Mouse (Mus musculus) midbrain, postnatal 0 days (tissue): ENCODE results near the gene Btbd11. TPM values are rescaled to one million over a fixed set of nuclear protein-coding genes. Genes with fewer than 3 reads are reported as not detected.

Experiments
- ATAC-seq: fragments of 200-750 bp; cut with Nextera tagmentation; 2 replicates; pipeline ENCODE4 v1.8.0; 2017; ENCODE audit warnings: moderate number of reproducible peaks, mild to moderate bottlenecking, moderate TSS enrichment, moderate library complexity; ENCODE audit not compliant: low FRiP score
- DNase-seq: peaks from one replicate; pipeline ENCODE4 v3.0.0-alpha.2; 2015; ENCODE audit warnings: low spot score
- H3K27ac ChIP-seq: fragments of 300-500 bp; sonication (generic); 2 replicates; pipeline ENCODE4 v1.5.1; 2014; ENCODE audit warnings: low read depth, mild to moderate bottlenecking, low read length, mixed read lengths
- H3K27me3 ChIP-seq: fragments of 300-500 bp; sonication (generic); 2 replicates; pipeline ENCODE4 v1.6.1; 2014; ENCODE audit warnings: low read length, control low read depth, mixed read lengths; ENCODE audit not compliant: insufficient read depth
- H3K36me3 ChIP-seq: fragments of 300-500 bp; sonication (generic); 2 replicates; pipeline ENCODE4 v1.6.1; 2014; ENCODE audit warnings: low read length, control low read depth, mixed read lengths; ENCODE audit not compliant: insufficient read depth
- H3K4me1 ChIP-seq: fragments of 300-500 bp; sonication (generic); 2 replicates; pipeline ENCODE4 v1.6.1; 2014; ENCODE audit warnings: mild to moderate bottlenecking, control low read depth, antibody characterized with exemption, low read length, mixed read lengths; ENCODE audit not compliant: insufficient read depth
- H3K4me2 ChIP-seq: fragments of 300-500 bp; sonication (generic); 2 replicates; pipeline ENCODE4 v1.6.1; 2014; ENCODE audit warnings: low read depth, mild to moderate bottlenecking, low read length, mixed read lengths; ENCODE audit not compliant: poor library complexity, severe bottlenecking
- H3K4me3 ChIP-seq: fragments of 300-500 bp; sonication (generic); 2 replicates; pipeline ENCODE4 v1.5.1; 2014; ENCODE audit warnings: low read depth, mild to moderate bottlenecking, low read length, moderate library complexity
- H3K9ac ChIP-seq: fragments of 300-500 bp; sonication (generic); replicated peaks from 2 replicates; pipeline ENCODE4 v1.6.1; 2014; ENCODE audit warnings: mild to moderate bottlenecking, low read length, moderate library complexity, mixed read lengths; ENCODE audit not compliant: poor library complexity, severe bottlenecking
- H3K9me3 ChIP-seq: fragments of 300-500 bp; sonication (generic); 2 replicates; pipeline ENCODE4 v1.6.1; 2016; ENCODE audit warnings: low read length, control low read depth
- CTCF ChIP-seq: IDR thresholded peaks from 2 replicates; pipeline ENCODE4 v1.5.1; 2016; ENCODE audit warnings: antibody characterized with exemption, mild to moderate bottlenecking
- WGBS: fragments of 180-500 bp; shearing (Covaris S2); extraction: QIAGEN DNeasy Blood & Tissue Kit; methylation state at CpG from one replicate; pipeline ENCODE4 v1.1.7; 2014; 5-methylcytosine and 5-hydroxymethylcytosine counted together
- polyA plus RNA-seq: library from polyadenylated mRNA; unstranded; fragments of >200 nt; fragmentation: Nextera tagmentation; extraction: Ambion mirVana; gene quantifications from 2 replicates; pipeline ENCODE4 v1.2.1, GENCODE M21; 2015
- total RNA-seq: library from RNA; depleted of rRNA; stranded (reverse); fragments of >200 nt; gene quantifications from 2 replicates; pipeline ENCODE4 v1.2.3, GENCODE M21; 2014

Gene Btbd11
- total and polyA plus RNA-seq, 2 experiments from 2014 or later: 17.1 to 47.4 TPM

DNA sequence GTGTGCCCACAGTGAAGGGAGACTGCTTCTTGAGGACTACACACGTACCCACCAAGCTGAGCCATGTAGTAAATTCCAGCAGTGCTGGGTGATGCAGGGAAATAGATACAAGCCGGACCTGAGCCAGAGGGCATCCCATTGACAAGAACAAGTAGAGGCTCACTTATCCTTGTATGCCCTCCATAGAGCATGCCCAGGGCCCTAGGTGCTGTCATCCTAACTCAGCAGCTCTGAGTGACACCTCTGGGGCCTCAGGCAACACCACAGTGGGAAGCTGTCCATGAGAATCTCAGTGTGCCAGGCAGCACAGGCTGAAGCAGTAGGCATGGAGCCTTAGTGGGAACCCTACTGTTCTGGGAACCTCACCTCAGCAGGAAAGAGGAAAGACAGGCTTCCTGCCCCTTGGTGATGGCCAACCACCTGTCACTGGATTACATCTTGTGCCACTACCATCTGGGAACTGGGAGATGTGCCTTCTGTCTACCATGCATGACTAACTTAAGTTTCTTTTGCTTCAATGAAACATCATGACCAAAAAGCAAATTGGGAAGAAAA is 66.7 kb downstream of the Btbd11 start:
- H3K36me3 ChIP-seq: no peaks in the 10 kb centered on the region
- H3K9me3 ChIP-seq: no peaks in the 10 kb centered on the region
- DNase-seq (no peak), ATAC-seq (no peak)
- H3K4me3 ChIP-seq: no peak overlapping the region
- no peak overlapping the region for H3K9ac ChIP-seq
- H3K27ac ChIP-seq: no peak overlapping the region
- WGBS: 85% methylated on average over 2 of the region's 2 CpGs
- 0 out of 2 replicates have a peak, but pooled peaks cover 2% of the 10 kb centered on the region for H3K4me1 ChIP-seq
- no peak for TF ChIP-seq CTCF
- no peaks in the 10 kb centered on the region for H3K27me3 ChIP-seq
- no peak overlapping the region for H3K4me2 ChIP-seq

DNA sequence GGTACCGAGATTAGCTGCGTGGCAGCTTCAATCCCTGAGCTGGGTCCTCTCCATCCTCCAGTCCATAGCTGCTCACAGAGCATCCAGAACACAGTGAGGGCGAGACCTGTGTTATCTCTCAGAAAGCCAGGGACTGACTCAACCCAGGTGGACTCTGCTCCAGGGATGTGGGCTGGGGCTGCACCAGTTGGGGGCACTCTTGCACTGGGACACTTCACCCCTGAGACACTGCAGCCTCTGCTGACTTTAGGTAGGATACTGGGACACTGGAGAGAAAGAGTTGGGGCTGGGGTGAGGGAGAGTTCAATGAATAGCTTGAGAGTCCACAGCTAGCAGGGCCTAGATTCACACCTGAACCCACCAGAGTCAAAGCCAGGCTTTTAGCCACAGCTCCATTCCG is 69.4 kb downstream of the Btbd11 start:
- Histone ChIP-seq H3K9ac (no peak overlapping the region), H3K27ac (no peak overlapping the region), H3K4me1 (0 out of 2 replicates have a peak, but pooled peaks cover 3% of the 10 kb centered on the region), H3K27me3 (no peaks in the 10 kb centered on the region), H3K4me3 (no peak overlapping the region), H3K36me3 (no peaks in the 10 kb centered on the region), H3K9me3 (no peaks in the 10 kb centered on the region), H3K4me2 (no peak overlapping the region)
- 67% methylated on average over 4 of the region's 4 CpGs for WGBS
- TF ChIP-seq CTCF: peak; percentile 41
- ATAC-seq (no peak), DNase-seq (no peak)

DNA sequence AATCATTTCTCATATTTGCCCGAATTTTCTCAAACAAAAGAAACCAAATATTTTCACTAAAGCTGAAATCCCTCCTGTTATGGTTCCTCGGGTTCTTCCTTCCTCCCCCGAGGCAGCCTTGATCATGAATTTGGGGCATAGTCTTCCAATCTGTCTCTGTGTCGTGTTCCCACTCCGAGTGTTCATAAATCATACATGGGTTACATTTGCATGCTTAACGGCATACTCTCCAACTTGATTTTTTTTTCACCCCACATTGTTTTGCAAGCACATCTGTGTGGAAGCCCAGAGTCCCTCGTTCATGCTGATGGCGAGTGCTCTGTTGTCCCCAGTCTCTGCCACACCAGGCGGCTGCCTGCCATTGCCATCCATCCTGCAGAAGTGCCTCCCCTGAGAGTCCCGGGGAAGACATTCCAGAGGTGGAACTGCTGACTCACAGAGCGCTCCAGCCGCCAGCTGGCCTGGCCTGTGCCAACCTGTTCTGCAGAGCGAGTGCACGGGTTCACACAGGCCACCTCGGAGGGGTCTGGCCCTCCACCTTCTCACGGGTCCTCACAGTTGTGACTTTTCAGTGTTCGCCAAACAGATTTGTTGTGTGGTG is 72.2 kb downstream of the Btbd11 start:
- no peak for DNase-seq
- H3K4me3 ChIP-seq: no peak overlapping the region

DNA sequence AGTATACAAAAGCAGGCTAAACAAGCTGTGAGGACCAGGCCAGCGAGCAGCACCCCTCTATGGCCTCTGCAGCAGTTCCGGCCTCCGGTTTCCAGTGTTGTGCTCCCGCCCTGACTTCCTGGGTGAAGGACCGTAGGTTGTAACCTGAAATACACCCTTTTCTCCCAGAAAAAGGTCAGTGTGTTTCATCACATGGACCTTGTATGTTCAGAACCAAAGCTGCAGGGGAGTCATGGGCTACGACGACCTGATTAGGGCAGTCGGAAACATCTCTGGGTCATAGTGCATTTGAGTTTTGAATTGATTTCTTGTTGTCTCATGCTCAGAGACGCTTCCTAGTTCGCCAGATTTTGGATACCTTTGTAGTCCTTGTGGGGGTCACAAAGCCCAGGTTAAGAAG is 74.1 kb downstream of the Btbd11 start:
- Histone ChIP-seq H3K4me3 (no peak overlapping the region), H3K36me3 (no peaks in the 10 kb centered on the region), H3K9me3 (no peaks in the 10 kb centered on the region), H3K9ac (no peak overlapping the region), H3K27ac (no peak overlapping the region), H3K4me1 (0 out of 2 replicates have a peak, but pooled peaks cover 9% of the 10 kb centered on the region), H3K27me3 (no peaks in the 10 kb centered on the region), H3K4me2 (no peak overlapping the region)
- no peak for ATAC-seq
- WGBS: 96% methylated on average over 10 of the region's 10 CpGs
- no peak for TF ChIP-seq CTCF
- DNase-seq: no peak

More for the DNA sequence above, 72.2 kb downstream of the Btbd11 start:
- peak; percentile 82 for ATAC-seq
- WGBS: 35% methylated on average over 17 of the region's 17 CpGs
- Histone ChIP-seq H3K9ac (peak overlapping the region; percentile 36; the same call in 1 of the 2 replicates), H3K27me3 (no peaks in the 10 kb centered on the region), H3K4me1 (0 out of 2 replicates have a peak, but pooled peaks cover 4% of the 10 kb centered on the region), H3K4me2 (peak overlapping the region; percentile 30), H3K9me3 (no peaks in the 10 kb centered on the region), H3K27ac (peak overlapping the region; percentile 75), H3K36me3 (no peaks in the 10 kb centered on the region)
- TF ChIP-seq CTCF: no peak

DNA sequence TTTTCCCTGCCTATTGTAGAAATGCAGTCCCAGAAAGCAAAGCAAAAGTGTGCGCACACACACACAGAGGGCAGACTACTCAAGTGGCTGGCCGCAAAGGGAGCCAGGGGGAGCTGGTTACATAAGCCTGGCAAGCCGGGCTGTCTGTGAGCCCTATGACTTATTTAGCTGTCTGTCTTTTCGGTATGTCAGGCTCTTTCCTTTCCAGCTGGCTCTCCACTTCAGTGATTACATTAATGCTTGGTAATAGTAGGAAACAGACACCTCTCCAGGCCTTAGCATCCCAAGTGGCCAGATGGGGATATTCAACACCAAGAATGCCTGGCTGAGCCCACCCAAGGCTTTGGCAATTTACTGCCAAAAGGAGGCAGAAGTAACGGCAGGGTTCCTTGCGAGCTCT is 77.5 kb downstream of the Btbd11 start:
- peak; percentile 71 for DNase-seq
- TF ChIP-seq CTCF: peak; percentile 24; the same call in 1 of the 2 replicates
- H3K27me3 ChIP-seq: no peaks in the 10 kb centered on the region
- no peak overlapping the region for H3K4me3 ChIP-seq
- H3K4me2 ChIP-seq: no peak overlapping the region
- ATAC-seq: no peak
- H3K4me1 ChIP-seq: peaks cover 14% of the 10 kb centered on the region; the same call in 1 of the 2 replicates
- no peaks in the 10 kb centered on the region for H3K36me3 ChIP-seq
- H3K9me3 ChIP-seq: no peaks in the 10 kb centered on the region
- no peak overlapping the region for H3K27ac ChIP-seq
- 37% methylated on average over 6 of the region's 6 CpGs for WGBS
- H3K9ac ChIP-seq: no peak overlapping the region
